Mouse (Mus musculus): ENCODE measurements around the gene Larp6. TPM values are rescaled to one million over a fixed set of nuclear protein-coding genes. Genes with fewer than 3 reads are reported as not detected.

Larp6 gene
- polyA plus RNA-seq, 1 experiment from 2014 or later = 0.68 TPM

Other genes with a start within 250 kb of the Larp6 start
- 7.9 and 8.2 TPM in 2 replicates for gene Thsd4, start 190.9 kb upstream of the Larp6 start, polyA plus RNA-seq (2015; fragmentation: Nextera tagmentation; extraction: Ambion mirVana)
- gene Lrrc49, start 24.8 kb upstream of the Larp6 start, polyA plus RNA-seq (2015; fragmentation: Nextera tagmentation; extraction: Ambion mirVana) = 8.6 and 9.6 TPM in 2 replicates
- 28.8 and 29.6 TPM in 2 replicates for gene Uaca, start 81.6 kb downstream of the Larp6 start, polyA plus RNA-seq (2015; fragmentation: Nextera tagmentation; extraction: Ambion mirVana)